Mouse (Mus musculus): ENCODE measurements around the gene Naxe. TPM values are rescaled to one million over a fixed set of nuclear protein-coding genes. Genes with fewer than 3 reads are reported as not detected.

Gene Naxe
- polyA plus RNA-seq, 1 experiment, result 87.8 TPM

DNA sequence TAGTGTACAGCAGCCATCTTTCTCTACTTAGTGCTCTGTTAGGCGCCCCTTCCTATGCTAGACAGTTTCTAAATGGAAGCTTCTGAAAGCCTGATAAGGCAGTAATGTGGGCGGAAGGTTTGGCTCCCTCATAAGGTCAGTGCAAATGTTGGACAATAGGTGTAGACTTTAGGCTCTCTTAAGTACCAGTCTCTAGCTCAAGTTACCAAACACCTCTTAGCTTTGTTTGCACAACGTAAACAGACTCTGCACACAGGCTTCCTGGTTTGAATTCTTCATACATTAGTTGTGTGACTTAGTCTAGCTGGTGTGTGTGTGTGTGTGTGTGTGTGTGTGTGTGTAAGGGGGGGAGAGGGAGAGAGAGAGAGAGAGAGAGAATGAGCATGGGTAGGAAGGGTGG is 8.8 kb downstream of the Naxe start:
- TF ChIP-seq POLR2A (IDR thresholded peaks at IDR 0.05; ENCODE audit: borderline replicate concordance, extremely low read depth, insufficient read depth, insufficient read length, poor library complexity, severe bottlenecking) (no peak), CTCF (IDR thresholded peaks at IDR 0.05; ENCODE audit: borderline replicate concordance, extremely low read depth, insufficient read depth, insufficient read length) (no peak)
- no peak for DNase-seq (ENCODE audit: low read depth)

DNA sequence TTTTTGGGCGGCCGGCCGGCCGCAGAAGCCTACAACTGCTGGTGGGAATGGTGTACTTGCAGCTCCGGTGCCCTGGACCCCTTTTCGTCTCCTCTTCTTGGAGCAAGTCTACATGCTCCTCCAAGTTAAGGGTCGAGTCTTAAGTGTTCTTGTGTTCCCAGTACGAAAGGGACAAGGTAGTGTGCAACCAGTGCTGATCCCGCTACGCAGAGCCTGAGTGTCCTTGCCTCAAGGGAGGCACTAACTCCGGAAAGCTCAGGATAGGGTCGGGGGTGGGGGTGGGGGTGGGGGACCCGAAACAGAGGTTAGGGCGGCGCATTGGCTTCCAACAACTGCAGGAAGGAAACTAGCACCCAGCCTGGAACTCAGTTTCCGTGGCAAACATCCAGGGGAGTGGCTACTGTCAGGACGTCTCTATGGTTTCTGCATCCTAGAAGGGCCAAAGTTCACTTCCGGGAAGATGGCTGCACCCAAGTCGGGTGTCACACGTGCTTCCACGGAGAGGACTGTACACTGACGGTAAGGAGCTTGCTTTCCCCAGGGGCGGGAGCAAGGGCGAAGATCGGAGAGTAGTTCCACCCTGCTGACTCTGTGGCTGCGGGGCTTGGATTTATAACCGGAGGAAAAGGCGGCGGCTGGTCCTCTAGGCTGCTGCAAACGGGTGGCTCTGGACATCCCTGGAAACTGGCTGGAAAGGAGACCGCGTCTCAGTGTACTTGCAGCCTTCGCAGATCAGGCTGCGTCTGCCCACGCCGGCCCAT is 15.5 kb downstream of the Naxe start, which contains the start of gene Gpatch4:
Gpatch4 (plus strand) TSS at position 448 of the 761 bp plus-strand sequence.
- TF ChIP-seq POLR2A (IDR thresholded peaks at IDR 0.05; ENCODE audit: borderline replicate concordance, extremely low read depth, insufficient read depth, insufficient read length, poor library complexity, severe bottlenecking) (no peak), CTCF (IDR thresholded peaks at IDR 0.05; ENCODE audit: borderline replicate concordance, extremely low read depth, insufficient read depth, insufficient read length) (no peak)
- peak; percentile 98 for DNase-seq (ENCODE audit: low read depth)

DNA sequence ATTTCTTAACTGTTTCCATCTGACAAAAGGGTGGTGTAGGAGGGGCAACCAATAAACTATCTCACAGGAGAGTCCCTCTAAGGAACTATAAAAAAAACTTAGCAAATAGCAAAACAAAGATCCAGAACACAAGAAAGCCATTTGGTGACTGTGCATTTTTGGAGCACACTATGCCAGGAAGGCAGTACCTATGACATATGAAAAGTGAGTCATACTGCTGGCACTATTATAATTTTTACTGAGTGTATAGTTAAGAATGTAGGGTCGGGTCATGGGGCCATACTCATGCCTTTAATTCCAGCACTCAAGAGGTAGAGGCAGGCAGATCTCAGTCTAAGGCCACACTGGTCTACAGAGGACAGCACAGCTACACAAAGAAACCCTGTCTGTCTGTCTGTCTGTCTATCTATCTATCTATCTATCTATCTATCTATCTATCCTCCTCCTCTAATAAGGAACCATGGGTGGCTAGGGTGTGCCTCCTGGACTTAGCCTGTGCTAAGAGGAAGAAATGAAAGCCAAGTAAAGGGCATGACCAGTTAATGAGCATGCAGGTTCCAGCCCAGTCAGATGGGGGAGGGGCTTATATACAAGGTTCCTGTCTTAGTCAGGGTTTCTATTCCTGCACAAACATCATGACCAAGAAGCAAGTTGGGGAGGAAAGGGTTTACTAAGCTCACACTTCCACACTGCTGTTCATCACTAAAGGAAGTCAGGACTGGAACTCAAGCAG is 22.6 kb downstream of the Naxe start:
- no peak for DNase-seq (ENCODE audit: low read depth)
- TF ChIP-seq CTCF (IDR thresholded peaks at IDR 0.05; ENCODE audit: borderline replicate concordance, extremely low read depth, insufficient read depth, insufficient read length), result no peak
- TF ChIP-seq POLR2A (IDR thresholded peaks at IDR 0.05; ENCODE audit: borderline replicate concordance, extremely low read depth, insufficient read depth, insufficient read length, poor library complexity, severe bottlenecking), result no peak

GRCm38 (mm10) chr3:88033506-88033905 is 24.8 kb downstream of the Naxe start:
- no peak for TF ChIP-seq CTCF (IDR thresholded peaks at IDR 0.05; ENCODE audit: borderline replicate concordance, extremely low read depth, insufficient read depth, insufficient read length)
- no peak for TF ChIP-seq POLR2A (IDR thresholded peaks at IDR 0.05; ENCODE audit: borderline replicate concordance, extremely low read depth, insufficient read depth, insufficient read length, poor library complexity, severe bottlenecking)
- no peak for DNase-seq (ENCODE audit: low read depth)

DNA sequence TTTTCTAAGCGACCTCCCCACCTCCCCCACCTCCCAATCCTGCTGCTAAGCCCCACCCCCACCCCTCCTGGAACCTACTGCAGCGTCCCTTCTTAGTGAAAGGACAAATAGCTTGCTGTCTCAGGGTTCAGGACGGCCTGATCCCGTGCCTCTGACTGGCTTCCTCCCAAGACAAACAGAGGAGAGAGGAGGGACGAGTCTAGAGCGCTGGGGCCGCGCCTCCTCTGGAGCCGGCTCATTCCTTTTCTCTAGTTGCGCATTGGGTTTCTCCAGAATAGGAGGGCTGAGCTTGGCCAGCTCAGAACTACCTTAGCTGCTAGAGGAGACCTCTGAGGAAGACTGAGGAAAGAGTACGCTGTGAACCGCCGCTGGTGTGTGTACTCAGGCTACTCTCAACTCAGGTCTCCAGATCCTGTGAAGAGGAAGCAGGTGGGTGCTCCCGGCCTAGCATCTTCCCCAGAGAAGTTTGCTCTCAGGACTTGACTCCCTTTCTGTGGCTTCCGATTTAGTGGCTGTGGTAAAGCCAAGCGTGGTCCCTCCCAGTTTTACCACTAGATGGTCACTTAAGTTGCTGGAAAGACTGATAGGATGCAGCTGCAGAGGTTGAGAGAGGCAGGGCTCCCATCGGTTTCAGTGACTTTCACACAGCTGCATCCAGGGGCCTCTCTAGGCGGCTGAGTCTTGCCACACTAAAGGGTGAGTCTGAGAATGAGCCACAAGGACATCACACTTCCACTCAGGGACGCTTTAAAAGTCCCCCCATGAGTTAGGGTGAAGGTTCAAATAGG is 27.5 kb downstream of the Naxe start:
- no peak for TF ChIP-seq CTCF (IDR thresholded peaks at IDR 0.05; ENCODE audit: borderline replicate concordance, extremely low read depth, insufficient read depth, insufficient read length)
- no peak for TF ChIP-seq POLR2A (IDR thresholded peaks at IDR 0.05; ENCODE audit: borderline replicate concordance, extremely low read depth, insufficient read depth, insufficient read length, poor library complexity, severe bottlenecking)
- DNase-seq (ENCODE audit: low read depth), result no peak

- no peak for DNase-seq (ENCODE audit: low read depth)
Measured at GRCm38 (mm10) chr3:88027434-88028186, 30.7 kb downstream of the Naxe start, which contains the start of gene Hapln2. Gene Hapln2, minus strand, starts transcription at chr3:88027583.

GRCm38 (mm10) chr3:88026823-88027222 is 31.5 kb downstream of the Naxe start:
- no peak for DNase-seq (ENCODE audit: low read depth)
- TF ChIP-seq POLR2A (IDR thresholded peaks at IDR 0.05; ENCODE audit: borderline replicate concordance, extremely low read depth, insufficient read depth, insufficient read length, poor library complexity, severe bottlenecking), result no peak
- TF ChIP-seq CTCF (IDR thresholded peaks at IDR 0.05; ENCODE audit: borderline replicate concordance, extremely low read depth, insufficient read depth, insufficient read length), result no peak

More at GRCm38 (mm10) chr3:88027434-88028186, 30.7 kb downstream of the Naxe start, which contains the start of gene Hapln2:
- TF ChIP-seq POLR2A (IDR thresholded peaks at IDR 0.05; ENCODE audit: borderline replicate concordance, extremely low read depth, insufficient read depth, insufficient read length, poor library complexity, severe bottlenecking) (no peak), CTCF (IDR thresholded peaks at IDR 0.05; ENCODE audit: borderline replicate concordance, extremely low read depth, insufficient read depth, insufficient read length) (peak; percentile 38; the same call in 1 of the 2 replicates)

DNA sequence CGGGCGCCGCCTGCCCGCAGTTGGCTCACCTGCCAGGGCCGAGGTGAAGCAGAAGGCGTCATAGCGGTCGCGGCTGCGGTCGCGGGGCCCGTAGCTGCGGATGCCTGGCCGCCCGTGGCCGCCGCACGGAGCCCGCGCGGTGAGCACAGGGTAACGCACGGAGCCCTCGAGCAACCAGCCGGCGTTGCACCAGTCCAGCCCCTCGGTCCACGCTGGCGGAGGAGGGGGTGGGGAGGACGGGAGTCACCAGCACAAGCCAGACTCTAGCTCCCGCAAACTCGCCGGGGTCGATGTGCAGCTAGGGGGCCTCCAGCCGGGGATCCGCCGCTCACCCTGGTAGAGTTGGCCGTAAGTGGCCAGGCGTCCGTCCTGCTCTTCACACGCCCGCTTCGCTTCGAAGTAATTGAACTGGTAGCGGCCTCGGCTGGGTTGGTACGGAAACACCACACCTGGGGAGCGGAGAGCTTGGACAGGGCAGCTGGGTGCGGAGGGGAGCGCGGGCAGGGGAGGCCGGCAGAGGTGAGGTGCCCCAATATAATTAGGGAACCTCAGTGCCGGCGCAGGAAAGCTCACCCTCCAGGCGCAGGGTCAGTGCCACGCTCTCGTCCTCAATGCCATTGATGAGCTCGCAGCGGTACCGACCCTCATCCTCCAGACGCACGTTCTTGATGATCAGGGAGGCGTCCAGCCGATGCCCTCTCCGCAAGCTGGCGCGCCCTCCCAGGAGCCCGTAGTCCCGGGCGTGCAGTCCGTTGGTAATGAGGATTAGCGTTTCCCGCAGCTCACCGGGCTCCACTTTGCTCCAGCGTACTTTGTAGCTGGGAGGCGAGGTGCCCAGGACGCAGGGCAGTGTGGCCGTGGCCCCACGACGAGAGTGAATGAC is 34.9 kb downstream of the Naxe start:
- peak; percentile 30 for DNase-seq (ENCODE audit: low read depth)
- TF ChIP-seq POLR2A (IDR thresholded peaks at IDR 0.05; ENCODE audit: borderline replicate concordance, extremely low read depth, insufficient read depth, insufficient read length, poor library complexity, severe bottlenecking) (no peak), CTCF (IDR thresholded peaks at IDR 0.05; ENCODE audit: borderline replicate concordance, extremely low read depth, insufficient read depth, insufficient read length) (peak; percentile 15; the same call in 1 of the 2 replicates)

DNA sequence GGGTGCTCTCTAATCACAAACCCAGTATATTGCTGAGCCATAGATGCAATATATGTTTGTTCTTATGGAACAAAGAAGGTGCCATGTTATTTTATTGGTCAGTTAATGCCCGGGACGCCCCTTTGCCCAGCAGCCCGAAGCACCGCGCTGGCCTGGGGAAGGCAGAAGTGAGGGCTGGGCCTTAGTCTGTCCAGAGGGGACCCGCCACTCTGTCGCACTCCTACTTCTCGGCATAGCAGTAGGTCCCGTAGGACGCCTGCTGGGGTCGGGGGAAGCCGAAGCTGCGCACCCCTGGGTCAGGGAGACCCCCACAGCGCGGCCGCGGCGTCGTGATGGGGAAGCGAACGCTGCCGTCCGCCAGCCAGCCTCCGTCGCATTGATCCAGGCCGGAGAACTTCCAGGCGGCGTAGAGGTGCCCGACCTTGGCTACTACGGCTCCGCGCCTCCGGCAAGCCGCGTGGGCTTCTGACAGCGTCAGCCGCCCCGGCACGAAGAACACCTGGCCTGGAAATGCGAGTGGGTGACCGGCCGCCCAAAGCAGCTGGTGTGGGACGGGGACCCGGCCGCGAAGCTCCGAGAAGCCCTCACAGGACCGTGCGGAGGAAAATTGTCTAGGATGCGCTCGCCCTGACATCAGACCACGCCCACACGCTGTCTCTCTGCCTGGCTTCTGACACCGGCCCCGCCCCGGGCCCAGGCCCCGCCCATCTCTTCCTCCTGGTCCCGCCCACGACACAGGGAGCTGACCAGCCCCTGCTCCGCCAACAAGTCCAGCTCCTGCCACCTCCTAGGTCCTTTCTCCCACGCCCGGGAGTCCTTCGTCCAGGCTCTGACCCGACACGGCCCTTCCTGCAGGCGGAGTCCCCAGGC is 35.7 kb downstream of the Naxe start:
- peak; percentile 84 for DNase-seq (ENCODE audit: low read depth)
- TF ChIP-seq POLR2A (IDR thresholded peaks at IDR 0.05; ENCODE audit: borderline replicate concordance, extremely low read depth, insufficient read depth, insufficient read length, poor library complexity, severe bottlenecking), result no peak
- TF ChIP-seq CTCF (IDR thresholded peaks at IDR 0.05; ENCODE audit: borderline replicate concordance, extremely low read depth, insufficient read depth, insufficient read length), result no peak
